Mouse (Mus musculus) liver, embryonic 13.5 days (tissue): ENCODE data around the gene Syt6. TPM values are rescaled to one million over a fixed set of nuclear protein-coding genes. Genes with fewer than 3 reads are reported as not detected.

ENCODE experiments used
- ATAC-seq: fragments of 200-750 bp; cut with Nextera tagmentation; 2 replicates; pipeline ENCODE4 v1.8.0; 2017; ENCODE audit warnings: low read depth, mild to moderate bottlenecking, moderate number of reproducible peaks, moderate library complexity
- DNase-seq: peaks from one replicate; pipeline ENCODE4 v3.0.0; 2022
- H3K27ac ChIP-seq: fragments of 300-500 bp; sonication (generic); 2 replicates; pipeline ENCODE4 v1.5.1; 2015; ENCODE audit warnings: moderate library complexity, mild to moderate bottlenecking, inconsistent platforms
- H3K27me3 ChIP-seq: fragments of 300-500 bp; sonication (generic); 2 replicates; pipeline ENCODE4 v1.6.1; 2015; ENCODE audit warnings: mild to moderate bottlenecking, inconsistent platforms
- H3K36me3 ChIP-seq: fragments of 300-500 bp; sonication (generic); 2 replicates; pipeline ENCODE4 v1.6.1; 2015; ENCODE audit warnings: mild to moderate bottlenecking, inconsistent platforms
- H3K4me1 ChIP-seq: fragments of 300-500 bp; sonication (generic); replicated peaks from 2 replicates; pipeline ENCODE4 v1.6.1; 2015; ENCODE audit warnings: inconsistent platforms
- H3K4me2 ChIP-seq: fragments of 300-500 bp; sonication (generic); 2 replicates; pipeline ENCODE4 v1.6.1; 2015; ENCODE audit warnings: inconsistent platforms, mild to moderate bottlenecking, moderate library complexity
- H3K4me3 ChIP-seq: fragments of 300-500 bp; sonication (generic); replicated peaks from 2 replicates; pipeline ENCODE4 v1.5.1; 2015; ENCODE audit warnings: mild to moderate bottlenecking, inconsistent platforms
- H3K9ac ChIP-seq: fragments of 300-500 bp; sonication (generic); 2 replicates; pipeline ENCODE4 v1.6.1; 2015; ENCODE audit warnings: mild to moderate bottlenecking, inconsistent platforms
- H3K9me3 ChIP-seq: fragments of 300-500 bp; sonication (generic); replicated peaks from 2 replicates; pipeline ENCODE4 v1.6.1; 2016; ENCODE audit warnings: inconsistent platforms
- WGBS: fragments of 180-500 bp; shearing (Covaris S2); methylation state at CpG from one replicate; pipeline ENCODE4 v1.1.7; 2015; ENCODE audit not compliant: insufficient replicate concordance; 5-methylcytosine and 5-hydroxymethylcytosine counted together
- polyA plus RNA-seq: library from polyadenylated mRNA; unstranded; fragments of >200 nt; fragmentation: Nextera tagmentation; extraction: Ambion mirVana; gene quantifications from 2 replicates; pipeline ENCODE4 v1.2.1, GENCODE M21; 2015

Syt6 gene
- polyA plus RNA-seq, 1 experiment from 2014 or later: not detected

- DNase-seq (no peak), ATAC-seq (no peak)
- Histone ChIP-seq H3K9me3 (no peaks in the 10 kb centered on the region), H3K4me3 (no peak overlapping the region), H3K36me3 (no peaks in the 10 kb centered on the region), H3K4me1 (no peaks in the 10 kb centered on the region), H3K9ac (no peak overlapping the region), H3K4me2 (no peak overlapping the region), H3K27me3 (no peaks in the 10 kb centered on the region), H3K27ac (no peak overlapping the region)
- 72% methylated on average over 6 of the region's 6 CpGs for WGBS
These were observed 74.7 kb downstream of the Syt6 start for GRCm38 (mm10) chr3:103649716-103650115.

DNA sequence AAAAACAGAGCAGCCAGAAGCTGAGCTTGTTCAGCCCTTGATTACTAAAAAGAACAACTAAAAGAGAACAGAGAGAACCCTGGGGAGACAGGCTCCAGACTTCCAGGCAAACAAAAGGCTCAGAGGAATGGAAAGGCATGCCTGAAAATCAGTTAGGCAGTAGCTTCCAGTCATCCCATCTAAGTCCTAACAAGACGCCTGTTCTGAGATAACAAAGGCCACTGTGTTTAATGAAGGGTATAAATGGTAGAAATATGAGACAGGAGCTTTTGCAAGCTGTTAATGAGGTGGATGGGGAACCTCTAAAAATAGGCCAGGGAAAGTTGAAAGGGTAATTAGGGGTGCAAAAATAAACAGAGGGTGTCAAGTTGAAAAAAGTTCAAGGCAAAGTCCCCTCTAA lies 75.4 kb downstream of the Syt6 start:
- H3K4me3 ChIP-seq: no peak overlapping the region
- no peaks in the 10 kb centered on the region for H3K4me1 ChIP-seq
- H3K27ac ChIP-seq: no peak overlapping the region
- ATAC-seq: no peak
- H3K27me3 ChIP-seq: no peaks in the 10 kb centered on the region
- WGBS: 60% methylated on average over 1 of the region's 1 CpGs
- no peak for DNase-seq
- no peaks in the 10 kb centered on the region for H3K36me3 ChIP-seq
- H3K9ac ChIP-seq: no peak overlapping the region
- H3K9me3 ChIP-seq: no peaks in the 10 kb centered on the region
- H3K4me2 ChIP-seq: no peak overlapping the region

DNA sequence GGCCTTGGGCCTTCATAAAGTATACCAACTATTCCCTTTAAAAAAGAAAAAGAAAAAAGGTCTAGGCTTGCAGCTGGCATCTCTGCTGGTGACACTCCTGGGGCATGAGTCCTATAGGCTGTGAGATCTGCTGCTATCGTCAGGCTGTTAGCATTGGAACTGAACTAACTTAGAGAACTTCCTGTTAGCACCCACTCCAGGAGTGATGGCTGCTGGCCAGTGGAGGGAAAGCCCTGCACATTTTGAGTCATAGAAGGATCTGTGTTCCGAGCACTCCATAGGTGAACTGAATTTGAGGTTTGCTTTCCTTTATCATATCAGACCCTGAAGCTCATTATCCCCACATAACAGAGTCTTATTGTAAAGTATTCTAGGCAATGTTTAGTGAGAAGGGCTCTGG lies 85.0 kb downstream of the Syt6 start:
- no peaks in the 10 kb centered on the region for H3K4me1 ChIP-seq
- no peak for DNase-seq
- no peak for ATAC-seq
- no peak overlapping the region for H3K27ac ChIP-seq
- no peaks in the 10 kb centered on the region for H3K36me3 ChIP-seq
- H3K9ac ChIP-seq: no peak overlapping the region
- no peaks in the 10 kb centered on the region for H3K27me3 ChIP-seq
- no peak overlapping the region for H3K4me3 ChIP-seq
- no peaks in the 10 kb centered on the region for H3K9me3 ChIP-seq
- WGBS: 40% methylated on average over 2 of the region's 2 CpGs
- H3K4me2 ChIP-seq: no peak overlapping the region

- Histone ChIP-seq H3K4me2 (no peak overlapping the region), H3K27ac (no peak overlapping the region), H3K36me3 (no peaks in the 10 kb centered on the region), H3K9ac (no peak overlapping the region), H3K27me3 (no peaks in the 10 kb centered on the region), H3K4me3 (no peak overlapping the region), H3K4me1 (no peaks in the 10 kb centered on the region), H3K9me3 (no peaks in the 10 kb centered on the region)
- no peak for ATAC-seq
- DNase-seq: no peak
- 70% methylated on average over 8 of the region's 8 CpGs for WGBS
These were observed 86.7 kb downstream of the Syt6 start for GRCm38 (mm10) chr3:103661714-103662113.

- H3K27ac ChIP-seq: no peak overlapping the region
- H3K9ac ChIP-seq: no peak overlapping the region
- H3K4me1 ChIP-seq: no peaks in the 10 kb centered on the region
- no peaks in the 10 kb centered on the region for H3K27me3 ChIP-seq
- no peaks in the 10 kb centered on the region for H3K9me3 ChIP-seq
- DNase-seq (no peak), ATAC-seq (no peak)
- no peak overlapping the region for H3K4me3 ChIP-seq
- no peaks in the 10 kb centered on the region for H3K36me3 ChIP-seq
- WGBS: 77% methylated on average over 3 of the region's 3 CpGs
- H3K4me2 ChIP-seq: no peak overlapping the region
These were observed 88.4 kb downstream of the Syt6 start for GRCm38 (mm10) chr3:103663385-103663784.

- Histone ChIP-seq H3K4me3 (no peak overlapping the region), H3K9ac (no peak overlapping the region), H3K4me2 (no peak overlapping the region), H3K27ac (no peak overlapping the region), H3K4me1 (no peaks in the 10 kb centered on the region), H3K9me3 (no peaks in the 10 kb centered on the region), H3K27me3 (no peaks in the 10 kb centered on the region), H3K36me3 (no peaks in the 10 kb centered on the region)
- DNase-seq: no peak
- 63% methylated on average over 4 of the region's 4 CpGs for WGBS
- ATAC-seq: no peak
These were observed 97.1 kb downstream of the Syt6 start for GRCm38 (mm10) chr3:103672113-103672512.

DNA sequence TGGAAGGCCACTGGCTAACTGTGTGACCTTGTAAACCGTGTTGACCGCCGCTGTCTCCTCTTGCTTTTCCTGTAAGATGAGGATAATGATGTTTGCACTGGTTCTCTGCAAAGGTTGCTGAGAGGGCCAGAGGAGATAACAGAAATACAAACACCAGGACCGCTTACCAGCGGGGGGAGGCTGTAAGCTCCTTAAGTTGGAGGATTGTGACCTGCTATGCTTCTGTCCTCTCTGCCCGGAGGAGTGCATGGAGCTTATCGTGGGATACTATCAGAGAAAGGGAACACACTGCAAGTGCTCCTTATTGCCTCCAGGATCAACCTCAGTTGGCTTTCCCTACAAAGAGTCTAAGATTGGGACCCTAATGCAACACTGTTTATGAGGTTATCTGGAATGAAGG lies 97.7 kb downstream of the Syt6 start:
- 49% methylated on average over 7 of the region's 7 CpGs for WGBS
- H3K27me3 ChIP-seq: no peaks in the 10 kb centered on the region
- no peaks in the 10 kb centered on the region for H3K9me3 ChIP-seq
- no peak for DNase-seq
- no peaks in the 10 kb centered on the region for H3K36me3 ChIP-seq
- no peak overlapping the region for H3K4me3 ChIP-seq
- no peaks in the 10 kb centered on the region for H3K4me1 ChIP-seq
- no peak overlapping the region for H3K27ac ChIP-seq
- no peak overlapping the region for H3K9ac ChIP-seq
- no peak overlapping the region for H3K4me2 ChIP-seq
- no peak for ATAC-seq

GRCm38 (mm10) chr3:103678811-103679210 lies 103.8 kb downstream of the Syt6 start:
- H3K4me3 ChIP-seq: no peak overlapping the region
- H3K4me1 ChIP-seq: no peaks in the 10 kb centered on the region
- H3K36me3 ChIP-seq: no peaks in the 10 kb centered on the region
- ATAC-seq (no peak), DNase-seq (no peak)
- H3K27ac ChIP-seq: no peak overlapping the region
- no peak overlapping the region for H3K4me2 ChIP-seq
- 41% methylated on average over 6 of the region's 6 CpGs for WGBS
- no peak overlapping the region for H3K9ac ChIP-seq
- 0 out of 2 replicates have a peak, but pooled peaks cover 5% of the 10 kb centered on the region for H3K27me3 ChIP-seq
- H3K9me3 ChIP-seq: no peaks in the 10 kb centered on the region

DNA sequence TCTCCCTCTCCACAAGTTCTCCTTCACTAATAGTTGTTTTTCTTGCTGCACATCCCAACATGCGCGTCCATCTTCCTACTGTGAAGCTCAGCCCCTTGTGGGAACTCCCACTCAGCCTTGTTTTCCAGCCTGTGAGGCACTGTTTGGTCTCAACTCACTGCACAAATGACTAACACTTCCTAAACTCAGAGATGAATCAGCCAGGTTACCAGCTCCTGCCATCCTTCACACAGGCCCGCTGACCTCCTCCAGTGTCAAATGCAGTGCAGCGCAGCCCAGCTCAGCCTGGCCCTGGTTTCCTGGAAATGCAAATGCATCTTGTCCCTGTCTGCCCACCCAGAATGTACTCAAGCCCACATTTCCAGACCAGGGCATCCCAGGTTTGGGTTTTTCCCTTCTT lies 107.4 kb downstream of the Syt6 start:
- no peaks in the 10 kb centered on the region for H3K36me3 ChIP-seq
- DNase-seq (no peak), ATAC-seq (no peak)
- H3K9me3 ChIP-seq: no peaks in the 10 kb centered on the region
- 0 out of 2 replicates have a peak, but pooled peaks cover 6% of the 10 kb centered on the region for H3K27me3 ChIP-seq
- WGBS: 46% methylated on average over 4 of the region's 4 CpGs
- no peaks in the 10 kb centered on the region for H3K4me1 ChIP-seq
- H3K27ac ChIP-seq: no peak overlapping the region
- no peak overlapping the region for H3K4me3 ChIP-seq
- no peak overlapping the region for H3K9ac ChIP-seq
- H3K4me2 ChIP-seq: no peak overlapping the region

- H3K9ac ChIP-seq: no peak overlapping the region
- DNase-seq (no peak), ATAC-seq (no peak)
- no peaks in the 10 kb centered on the region for H3K36me3 ChIP-seq
- H3K4me1 ChIP-seq: no peaks in the 10 kb centered on the region
- H3K27me3 ChIP-seq: 0 out of 2 replicates have a peak, but pooled peaks cover 6% of the 10 kb centered on the region
- no peak overlapping the region for H3K27ac ChIP-seq
- H3K9me3 ChIP-seq: no peaks in the 10 kb centered on the region
- H3K4me3 ChIP-seq: no peak overlapping the region
- no peak overlapping the region for H3K4me2 ChIP-seq
- 12% methylated on average over 21 of the region's 21 CpGs for WGBS
These were observed 108.4 kb downstream of the Syt6 start for GRCm38 (mm10) chr3:103683234-103683965.

DNA sequence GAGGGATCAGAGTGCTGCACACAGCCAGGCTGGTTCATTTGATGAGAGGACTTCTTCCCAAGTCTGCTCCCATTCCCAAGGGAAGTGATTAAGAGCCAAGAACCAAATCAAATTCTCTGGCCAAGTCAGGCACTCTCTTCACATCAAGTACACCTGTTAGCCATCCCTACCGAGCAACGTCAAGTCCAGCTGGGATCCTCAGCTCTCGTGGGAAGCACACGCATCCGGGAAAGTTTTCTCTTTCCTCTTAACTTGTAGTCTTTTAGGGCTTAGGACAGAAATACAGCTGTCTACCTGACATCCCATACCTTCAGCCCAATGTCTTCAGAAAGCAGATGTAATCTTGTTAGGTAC lies 108.9 kb downstream of the Syt6 start:
- H3K4me2 ChIP-seq: no peak overlapping the region
- no peak overlapping the region for H3K9ac ChIP-seq
- no peaks in the 10 kb centered on the region for H3K9me3 ChIP-seq
- 0 out of 2 replicates have a peak, but pooled peaks cover 6% of the 10 kb centered on the region for H3K27me3 ChIP-seq
- H3K4me1 ChIP-seq: no peaks in the 10 kb centered on the region
- H3K27ac ChIP-seq: no peak overlapping the region
- DNase-seq (no peak), ATAC-seq (no peak)
- H3K4me3 ChIP-seq: no peak overlapping the region
- no peaks in the 10 kb centered on the region for H3K36me3 ChIP-seq
- 42% methylated on average over 5 of the region's 5 CpGs for WGBS

DNA sequence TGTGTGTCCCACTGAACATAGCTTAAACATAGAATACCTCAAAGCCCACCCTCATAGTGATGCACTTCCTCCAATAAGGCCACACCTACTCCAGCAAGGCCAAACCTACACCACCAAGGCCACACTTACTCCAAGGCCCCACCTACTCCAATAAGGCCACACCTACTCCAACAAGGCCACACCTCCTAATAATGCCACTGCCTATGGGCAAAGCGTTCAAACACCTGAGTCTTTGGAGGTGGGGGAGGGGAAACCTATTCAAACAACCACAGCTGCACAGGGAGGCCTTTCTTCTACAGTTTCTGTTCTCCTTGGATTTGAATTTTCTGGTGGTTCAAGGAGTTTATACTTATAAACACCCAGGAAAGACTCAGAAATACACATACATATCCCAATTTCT lies 114.0 kb downstream of the Syt6 start:
- ATAC-seq (no peak), DNase-seq (no peak)
- 60% methylated on average over 1 of the region's 1 CpGs for WGBS
- Histone ChIP-seq H3K4me3 (no peak overlapping the region), H3K27me3 (no peaks in the 10 kb centered on the region), H3K4me2 (no peak overlapping the region), H3K4me1 (no peaks in the 10 kb centered on the region), H3K9ac (no peak overlapping the region), H3K36me3 (no peaks in the 10 kb centered on the region), H3K27ac (no peak overlapping the region), H3K9me3 (no peaks in the 10 kb centered on the region)
